ENCODE assay signal across 8 mouse cellular contexts in the genomic region with DNA sequence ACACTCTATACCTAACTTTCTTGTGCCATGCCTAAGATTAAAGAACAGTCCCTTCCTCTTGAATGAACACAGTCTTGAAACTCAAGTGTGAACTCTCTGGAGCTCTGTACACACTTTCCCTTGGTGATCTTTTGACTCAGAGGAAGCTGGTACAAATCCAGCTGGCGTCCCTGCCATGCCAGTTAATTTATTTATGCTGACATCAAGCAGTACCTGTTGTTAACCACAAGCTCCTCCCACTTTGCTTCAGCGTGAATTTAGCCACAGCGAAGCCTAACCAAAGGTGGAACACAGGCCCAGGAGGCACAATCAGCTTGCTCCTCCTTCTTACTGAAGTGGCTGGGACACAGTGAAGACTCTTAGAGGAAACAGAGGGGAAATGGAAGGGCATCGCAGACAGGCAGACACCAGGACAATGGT. TPM values are rescaled to one million over a fixed set of nuclear protein-coding genes. Genes with fewer than 3 reads are reported as not detected.
DNase-seq lines count a peak whose midpoint lies in the region; ATAC-seq lines count a peak whose summit lies in the region.

No protein-coding gene starts in this region.

- DNase-seq in adrenal gland, postnatal 14 days = peak; percentile 21
- no peak for DNase-seq in adrenal gland, postnatal 4 days (ENCODE audit: low spot score in 2 of 2)
- DNase-seq in hindbrain, embryonic 10.5 days (ENCODE audit: low spot score) = peak; percentile 36
- peak; percentile 55 for DNase-seq in limb, embryonic 11.5 days (ENCODE audit: low spot score)
- DNase-seq in midbrain, embryonic 14.5 days = peak; percentile 40
- no peak for DNase-seq in left cerebral cortex, postnatal 36 days (ENCODE audit: low spot score in 2 of 2)

- peak; percentile 96 for ATAC-seq in activated CD4-positive, CD25-positive, alpha-beta regulatory T cell, adult 4 months
- ATAC-seq in limb, embryonic 11.5 days (ENCODE audit: insufficient number of reproducible peaks, low FRiP score, low TSS enrichment, low read depth) = no peak
- peak; percentile 14; the same call in 1 of the 2 replicates for ATAC-seq in midbrain, embryonic 14.5 days (ENCODE audit: low FRiP score, low TSS enrichment)
- no peak for ATAC-seq in cerebellum, adult (ENCODE audit: insufficient number of reproducible peaks, low FRiP score, low TSS enrichment)

- WGBS in hindbrain, embryonic 10.5 days = 15% methylated on average over 4 of the region's 4 CpGs
- 16% methylated on average over 4 of the region's 4 CpGs for WGBS in limb, embryonic 11.5 days
- WGBS in midbrain, embryonic 14.5 days = 7% methylated on average over 4 of the region's 4 CpGs

- H3K4me2 ChIP-seq in limb, embryonic 11.5 days (ENCODE audit: low read depth, severe bottlenecking) = peak overlapping the region; percentile 12; the same call in 1 of the 2 replicates
- peak overlapping the region; percentile 35; the same call in 1 of the 2 replicates for H3K4me2 ChIP-seq in midbrain, embryonic 14.5 days (ENCODE audit: low read length)

- intact Hi-C loops in left cerebral cortex, postnatal 36 days (cut with DNase I) = no loop called here

- no peaks in the 10 kb centered on the region for H3K27me3 ChIP-seq in hindbrain, embryonic 10.5 days (ENCODE audit: insufficient read depth, poor library complexity, severe bottlenecking)
- no peaks in the 10 kb centered on the region for H3K27me3 ChIP-seq in limb, embryonic 11.5 days (ENCODE audit: control insufficient read depth, insufficient read depth, low read length)
- H3K27me3 ChIP-seq in midbrain, embryonic 14.5 days (ENCODE audit: control insufficient read depth, insufficient read depth, low read length) = no peaks in the 10 kb centered on the region

- peaks cover 12% of the 10 kb centered on the region for H3K4me1 ChIP-seq in hindbrain, embryonic 10.5 days (replicated peaks)
- H3K4me1 ChIP-seq in limb, embryonic 11.5 days (ENCODE audit: control insufficient read depth, insufficient read depth, low read length) = no peaks in the 10 kb centered on the region
- H3K4me1 ChIP-seq in midbrain, embryonic 14.5 days (ENCODE audit: control insufficient read depth, insufficient read depth, low read length) = no peaks in the 10 kb centered on the region

- H3K9me3 ChIP-seq in hindbrain, embryonic 10.5 days = no peaks in the 10 kb centered on the region
- no peaks in the 10 kb centered on the region for H3K9me3 ChIP-seq in limb, embryonic 11.5 days (ENCODE audit: control insufficient read depth, low read length)
- no peaks in the 10 kb centered on the region for H3K9me3 ChIP-seq in midbrain, embryonic 14.5 days (ENCODE audit: control insufficient read depth, low read length)

- no peak overlapping the region for H3K9ac ChIP-seq in limb, embryonic 11.5 days (ENCODE audit: low read length)
- no peak overlapping the region; the same call in 1 of the 2 replicates for H3K9ac ChIP-seq in midbrain, embryonic 14.5 days (replicated peaks; ENCODE audit: low read length)

- H3K4me3 ChIP-seq in hindbrain, embryonic 10.5 days = peak overlapping the region; percentile 39
- H3K4me3 ChIP-seq in limb, embryonic 11.5 days (ENCODE audit: low read depth, low read length) = no peak overlapping the region
- H3K4me3 ChIP-seq in midbrain, embryonic 14.5 days (replicated peaks; ENCODE audit: low read depth, low read length) = 0 out of 2 replicates have a peak overlapping the region, but pooled peaks have one; percentile 13

- no peaks in the 10 kb centered on the region for H3K36me3 ChIP-seq in hindbrain, embryonic 10.5 days
- H3K36me3 ChIP-seq in limb, embryonic 11.5 days (ENCODE audit: control insufficient read depth, insufficient read depth, low read length) = no peaks in the 10 kb centered on the region
- H3K36me3 ChIP-seq in midbrain, embryonic 14.5 days (ENCODE audit: control insufficient read depth, insufficient read depth, low read length) = no peaks in the 10 kb centered on the region

- H3K27ac ChIP-seq in hindbrain, embryonic 10.5 days = peak overlapping the region; percentile 75
- H3K27ac ChIP-seq in limb, embryonic 11.5 days (replicated peaks; ENCODE audit: low read depth, low read length) = no peak overlapping the region
- no peak overlapping the region for H3K27ac ChIP-seq in midbrain, embryonic 14.5 days (replicated peaks; ENCODE audit: low read depth, low read length)

RNA-seq across cellular contexts. Expression of gene Aicda, which starts 20.7 kb away (rescaled TPM):
- not detected in 2 replicates for total RNA-seq in adrenal gland, postnatal 14 days (2021)
- not detected for total RNA-seq in adrenal gland, postnatal 4 days (2021)
- 1 to 10 TPM; 2.0 to 4.3 TPM for polyA plus RNA-seq in activated CD4-positive, CD25-positive, alpha-beta regulatory T cell, adult 4 months (2017; shearing (Covaris generic))
- not detected in 2 replicates for polyA plus RNA-seq in hindbrain, embryonic 10.5 days (2016; fragmentation: Nextera tagmentation; extraction: Ambion mirVana)
- 0.09 and 0.24 TPM in 2 replicates for polyA plus RNA-seq in limb, embryonic 11.5 days (2014; fragmentation: Nextera tagmentation; extraction: Ambion mirVana)
- 0.81 and 0.95 TPM in 2 replicates for polyA plus RNA-seq in midbrain, embryonic 14.5 days (2014; fragmentation: Nextera tagmentation; extraction: Ambion mirVana)
- not detected for total RNA-seq in left cerebral cortex, postnatal 36 days (2021)

RNA-seq across cellular contexts. Expression of gene Mfap5, which starts 27.2 kb away (rescaled TPM):
- 36.3 and 44.0 TPM in 2 replicates for total RNA-seq in adrenal gland, postnatal 14 days (2021)
- 10 to 100 TPM; 42.8 to 44.2 TPM for total RNA-seq in adrenal gland, postnatal 4 days (2021)
- not detected for polyA plus RNA-seq in activated CD4-positive, CD25-positive, alpha-beta regulatory T cell, adult 4 months (2017; shearing (Covaris generic))
- polyA plus RNA-seq in hindbrain, embryonic 10.5 days (2016; fragmentation: Nextera tagmentation; extraction: Ambion mirVana) = 0.40 and 1.1 TPM in 2 replicates
- 0.33 and 0.44 TPM in 2 replicates for polyA plus RNA-seq in limb, embryonic 11.5 days (2014; fragmentation: Nextera tagmentation; extraction: Ambion mirVana)
- polyA plus RNA-seq in midbrain, embryonic 14.5 days (2014; fragmentation: Nextera tagmentation; extraction: Ambion mirVana) = 1.0 and 1.6 TPM in 2 replicates
- not detected for total RNA-seq in left cerebral cortex, postnatal 36 days (2021)

RNA-seq across cellular contexts. Expression of gene Rimklb, which starts 34.3 kb away (rescaled TPM):
- 0.85 and 2.0 TPM in 2 replicates for total RNA-seq in adrenal gland, postnatal 14 days (2021)
- total RNA-seq in adrenal gland, postnatal 4 days (2021) = 10 to 100 TPM in 1 of 2 experiments, 1 to 10 TPM in 1; 6.8 to 11.4 TPM
- under 1 TPM; 0.32 to 0.42 TPM for polyA plus RNA-seq in activated CD4-positive, CD25-positive, alpha-beta regulatory T cell, adult 4 months (2017; shearing (Covaris generic))
- 36.6 and 44.2 TPM in 2 replicates for polyA plus RNA-seq in hindbrain, embryonic 10.5 days (2016; fragmentation: Nextera tagmentation; extraction: Ambion mirVana)
- 50.7 and 56.2 TPM in 2 replicates for polyA plus RNA-seq in limb, embryonic 11.5 days (2014; fragmentation: Nextera tagmentation; extraction: Ambion mirVana)
- 109 and 133 TPM in 2 replicates for polyA plus RNA-seq in midbrain, embryonic 14.5 days (2014; fragmentation: Nextera tagmentation; extraction: Ambion mirVana)
- total RNA-seq in left cerebral cortex, postnatal 36 days (2021) = 10 to 100 TPM; 73.0 to 92.4 TPM

Comparison
In these comparisons a context has a peak if more than half of its experiments do, and no peak if none do; other contexts are left out.
1. DNase-seq: peak in adrenal gland, postnatal 14 days (single experiment), hindbrain, embryonic 10.5 days (single experiment), limb, embryonic 11.5 days (single experiment) and midbrain, embryonic 14.5 days (single experiment); none in adrenal gland, postnatal 4 days (0 of 2) and left cerebral cortex, postnatal 36 days (0 of 2).
2. ATAC-seq: peak in activated CD4-positive, CD25-positive, alpha-beta regulatory T cell, adult 4 months (single experiment) and midbrain, embryonic 14.5 days (single experiment); none in limb, embryonic 11.5 days (single experiment) and cerebellum, adult (single experiment).
3. RNA of gene Rimklb, which starts 34.3 kb away (polyA plus RNA-seq): 109 to 133 TPM in midbrain, embryonic 14.5 days, 50.7 to 56.2 TPM in limb, embryonic 11.5 days and 36.6 to 44.2 TPM in hindbrain, embryonic 10.5 days; 0.32 to 0.42 TPM in activated CD4-positive, CD25-positive, alpha-beta regulatory T cell, adult 4 months; every median in the first group is over 10 times any median in the second.